Mouse (Mus musculus) yolk sac, embryonic 10.5 days (tissue): Measurements from ENCODE around the gene Upk1a.

Experiments
- DNase-seq: peaks from one replicate; pipeline ENCODE4 v3.0.0-alpha.2; 2017; ENCODE audit warnings: low spot score

The Upk1a gene

DNA sequence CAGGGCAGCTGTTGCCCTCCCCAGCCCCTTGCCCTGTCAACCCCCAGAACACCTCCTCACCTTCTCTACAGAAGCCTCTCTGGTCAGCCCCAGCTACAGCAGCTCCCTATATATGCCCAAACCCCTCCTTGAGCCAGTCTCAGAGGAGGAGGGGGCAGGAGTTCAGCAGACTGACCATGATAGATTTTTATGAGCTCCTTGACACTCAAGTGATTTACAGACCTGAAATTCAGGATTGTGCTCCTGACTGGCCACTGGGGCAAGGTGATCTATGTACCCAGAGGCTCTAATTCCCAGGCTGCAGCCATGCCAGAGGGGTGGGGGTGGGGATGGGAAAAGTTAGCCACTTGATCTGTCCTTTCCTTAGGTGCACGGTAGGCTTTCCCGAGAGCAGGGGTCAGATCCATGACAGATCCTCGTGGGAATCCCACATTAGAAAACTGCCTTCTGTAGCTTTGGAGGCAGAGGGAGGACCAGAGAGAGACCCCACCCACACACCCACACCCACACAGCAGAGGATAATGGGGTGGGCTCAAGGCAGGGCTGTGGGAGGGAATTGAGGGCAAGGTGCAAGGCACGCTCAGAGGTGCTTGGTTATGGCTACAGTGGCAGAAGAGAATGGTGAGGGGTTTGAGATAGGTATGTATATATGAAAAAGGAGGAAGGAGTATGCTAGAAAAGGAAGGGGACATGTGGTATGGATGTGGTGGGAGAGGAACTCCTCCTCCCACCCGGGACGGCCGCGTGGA lies at the start of gene Upk1a:
Gene Upk1a (minus strand): TSS at position 194 of the 749 bp plus-strand sequence.
- no peak for DNase-seq

DNA sequence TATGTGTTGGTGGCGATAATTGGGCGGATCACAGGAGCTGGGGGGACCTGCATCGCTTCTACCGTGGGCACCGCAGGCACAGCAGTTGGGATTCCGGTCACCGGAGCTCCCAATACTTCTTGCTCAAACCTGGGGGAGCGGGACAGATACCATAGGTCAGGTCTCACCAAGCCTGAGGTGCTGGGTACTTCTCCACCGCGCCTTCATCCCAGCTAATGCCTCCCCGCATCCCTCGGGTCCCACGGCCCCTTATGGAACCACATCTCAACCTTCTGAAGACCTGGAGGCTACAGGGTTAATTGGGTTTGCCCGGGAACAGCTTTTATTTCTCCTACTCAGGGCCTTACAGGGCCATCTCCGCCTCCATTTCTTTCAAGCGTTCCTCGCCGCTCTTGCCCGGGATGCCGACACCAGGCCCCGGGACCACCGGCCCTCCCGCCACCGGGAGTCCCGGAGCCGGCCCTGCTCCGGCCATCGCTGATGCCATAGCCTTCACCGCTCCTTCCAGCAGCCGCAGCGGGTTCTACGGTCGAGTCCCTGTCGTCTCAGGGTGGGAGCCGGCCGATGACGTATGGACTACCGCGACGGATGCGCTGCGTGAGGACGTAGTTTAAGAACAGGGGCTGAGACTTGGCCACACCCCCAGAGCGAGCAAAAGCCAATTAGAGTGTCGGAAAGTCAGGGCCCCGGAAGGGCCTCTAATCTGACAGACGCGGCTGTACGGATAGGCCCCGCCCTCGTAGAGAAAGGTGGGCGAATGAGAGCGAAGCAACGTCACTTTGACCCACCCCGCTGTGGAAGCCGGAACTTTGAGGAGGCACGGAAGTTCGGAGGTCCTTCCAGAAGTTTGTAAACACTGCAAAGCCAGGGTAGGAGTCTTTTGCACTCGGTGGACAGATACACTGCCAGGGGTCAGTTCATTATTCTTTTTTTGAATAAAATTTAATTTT lies 37.2 kb upstream of the Upk1a start, which contains the start of gene Rbm42:
Gene Rbm42 (minus strand): TSS at position 727 of the 950 bp plus-strand sequence.
- peak; percentile 98 for DNase-seq

- DNase-seq: no peak
Observed at GRCm38 (mm10) chr7:30639083-30639482, 26.4 kb upstream of the Upk1a start.

DNA sequence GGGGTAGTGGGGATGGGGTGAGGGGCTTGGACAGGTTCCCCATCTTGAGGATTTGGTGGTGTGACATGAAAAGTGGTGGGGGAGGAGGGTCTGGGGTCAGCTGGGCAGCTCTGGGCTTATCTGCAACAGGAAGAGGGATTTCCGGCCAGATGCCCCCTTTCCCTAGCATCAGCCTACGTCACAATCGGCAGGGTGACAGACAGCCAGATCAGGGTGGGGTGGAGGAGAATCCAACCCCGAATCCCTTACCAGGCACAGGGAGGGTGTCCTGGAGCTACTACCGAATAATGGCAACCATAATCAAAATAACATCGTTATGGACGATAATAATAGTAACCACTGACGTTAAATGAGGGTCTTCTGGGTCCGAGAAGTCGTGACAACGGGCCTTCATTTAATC lies 23.7 kb upstream of the Upk1a start:
- no peak for DNase-seq

DNA sequence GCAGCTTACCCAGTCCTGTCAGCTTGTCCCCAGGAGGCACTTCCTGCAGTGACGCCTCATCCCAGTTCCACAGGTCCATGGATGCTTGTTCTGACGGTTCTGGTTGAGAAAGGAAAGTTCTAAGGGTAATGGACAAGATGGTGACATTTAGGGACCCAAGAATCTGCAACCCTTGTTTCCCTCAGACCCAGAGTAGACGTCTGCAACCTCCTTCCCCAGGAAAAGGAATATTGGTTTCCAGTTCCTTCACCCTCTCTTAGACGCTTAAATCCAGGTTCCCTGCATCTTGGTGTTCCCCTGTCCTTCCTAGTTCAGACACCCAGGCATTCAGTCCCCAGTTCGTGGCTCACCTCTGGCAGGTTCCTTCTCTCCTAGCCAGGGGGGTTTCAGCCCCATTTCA lies 23.1 kb upstream of the Upk1a start, which contains the start of gene Etv2:
Gene Etv2 (minus strand): TSS at position 101 of the 400 bp plus-strand sequence.
- no peak for DNase-seq

DNA sequence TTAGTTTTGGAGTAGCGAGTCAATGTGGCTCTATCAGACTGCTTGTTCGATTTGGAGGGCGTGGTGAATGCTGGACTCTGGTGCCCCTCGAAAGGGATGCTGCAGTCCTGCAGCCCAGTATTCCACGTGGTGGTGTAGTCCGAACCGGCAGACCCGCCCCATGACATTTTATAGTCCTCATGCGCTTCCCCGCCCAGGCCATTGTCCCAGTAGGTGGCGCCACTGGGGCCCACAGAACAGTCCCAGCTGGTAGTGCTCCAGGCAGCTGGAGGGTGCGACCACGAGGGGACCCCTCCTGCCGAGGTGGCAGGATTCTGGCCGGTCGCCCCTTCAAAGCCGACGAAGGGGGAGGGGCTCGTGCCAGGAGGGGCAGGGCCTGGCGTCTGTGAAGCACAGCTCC lies 22.0 kb upstream of the Upk1a start:
- DNase-seq: peak; percentile 46

DNA sequence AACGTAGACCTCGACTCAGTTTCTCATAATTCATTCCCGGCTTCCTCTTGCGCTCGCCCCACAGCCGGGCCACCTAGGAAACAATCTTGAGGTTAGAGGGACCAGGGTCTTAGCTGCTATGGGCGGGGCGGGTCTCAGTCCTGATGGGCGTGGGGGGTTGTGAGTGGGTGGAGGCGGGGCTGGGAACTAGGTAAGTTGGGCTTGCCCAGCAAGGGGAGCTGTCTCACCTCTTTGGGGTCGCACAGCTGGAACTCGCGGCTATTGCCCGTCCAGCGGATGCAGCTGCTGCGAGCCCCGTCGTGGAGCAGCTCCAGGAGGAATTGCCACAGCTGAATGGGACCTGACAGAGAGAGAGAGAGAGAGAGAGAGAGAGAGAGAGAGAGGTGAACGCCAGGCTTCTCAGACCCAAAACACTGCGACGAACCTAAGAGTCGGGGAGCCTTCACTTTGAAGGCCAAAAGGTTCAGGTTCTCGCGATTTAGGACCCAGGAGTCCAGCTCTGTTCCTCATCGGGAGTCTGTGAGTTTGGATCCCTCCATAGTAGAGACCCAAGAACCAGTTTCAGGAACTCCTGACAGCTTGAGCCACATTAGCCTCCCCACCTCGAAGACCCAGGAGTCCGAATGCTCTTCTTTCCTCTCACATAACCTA lies 21.2 kb upstream of the Upk1a start:
- no peak for DNase-seq

DNA sequence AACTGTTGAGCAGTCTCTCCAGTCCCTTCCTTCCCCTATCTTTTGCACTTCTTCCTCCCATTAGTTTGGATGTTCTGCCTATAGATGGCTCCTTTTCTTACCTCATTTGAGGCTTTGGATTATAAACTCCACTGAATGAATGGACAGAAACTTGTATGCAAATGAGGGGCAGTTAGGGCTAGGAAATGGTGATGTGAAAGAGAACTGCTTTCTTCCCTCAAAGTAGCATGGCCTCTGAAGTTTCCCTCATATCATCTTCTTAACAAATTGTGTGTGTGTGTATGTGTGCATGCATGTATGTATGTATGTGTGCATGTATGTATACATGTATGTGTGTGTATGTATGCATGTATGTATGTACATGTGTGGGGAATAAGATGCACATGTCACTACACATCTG lies 16.4 kb upstream of the Upk1a start:
- no peak for DNase-seq

GRCm38 (mm10) chr7:30626647-30627046 lies 14.0 kb upstream of the Upk1a start:
- no peak for DNase-seq

- DNase-seq: peak; percentile 92
Observed at GRCm38 (mm10) chr7:30625530-30626384, 13.1 kb upstream of the Upk1a start, which contains the start of gene Cox6b1. Gene Cox6b1, minus strand, starts transcription at chr7:30626151.

GRCm38 (mm10) chr7:30619202-30619601 lies 6.6 kb upstream of the Upk1a start:
- no peak for DNase-seq

DNA sequence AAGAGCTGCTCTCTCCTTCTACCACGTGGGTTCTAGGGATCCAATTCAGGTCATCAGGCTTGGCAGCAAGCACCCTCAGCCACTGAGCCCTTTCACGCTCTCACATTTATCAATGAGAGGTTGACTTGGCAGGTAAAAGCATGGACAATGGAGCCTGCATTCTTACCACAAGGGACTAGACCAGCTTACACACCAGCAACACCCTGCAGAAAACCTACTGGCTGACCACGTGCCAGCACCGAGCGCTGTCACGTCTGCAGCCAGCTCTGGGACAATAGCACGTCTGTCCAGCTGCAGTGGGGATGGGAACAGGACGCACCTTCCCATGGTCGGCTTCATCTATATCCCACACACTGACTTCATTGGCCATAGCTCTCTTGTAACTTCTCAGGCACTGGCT lies 6.0 kb upstream of the Upk1a start:
- no peak for DNase-seq

DNA sequence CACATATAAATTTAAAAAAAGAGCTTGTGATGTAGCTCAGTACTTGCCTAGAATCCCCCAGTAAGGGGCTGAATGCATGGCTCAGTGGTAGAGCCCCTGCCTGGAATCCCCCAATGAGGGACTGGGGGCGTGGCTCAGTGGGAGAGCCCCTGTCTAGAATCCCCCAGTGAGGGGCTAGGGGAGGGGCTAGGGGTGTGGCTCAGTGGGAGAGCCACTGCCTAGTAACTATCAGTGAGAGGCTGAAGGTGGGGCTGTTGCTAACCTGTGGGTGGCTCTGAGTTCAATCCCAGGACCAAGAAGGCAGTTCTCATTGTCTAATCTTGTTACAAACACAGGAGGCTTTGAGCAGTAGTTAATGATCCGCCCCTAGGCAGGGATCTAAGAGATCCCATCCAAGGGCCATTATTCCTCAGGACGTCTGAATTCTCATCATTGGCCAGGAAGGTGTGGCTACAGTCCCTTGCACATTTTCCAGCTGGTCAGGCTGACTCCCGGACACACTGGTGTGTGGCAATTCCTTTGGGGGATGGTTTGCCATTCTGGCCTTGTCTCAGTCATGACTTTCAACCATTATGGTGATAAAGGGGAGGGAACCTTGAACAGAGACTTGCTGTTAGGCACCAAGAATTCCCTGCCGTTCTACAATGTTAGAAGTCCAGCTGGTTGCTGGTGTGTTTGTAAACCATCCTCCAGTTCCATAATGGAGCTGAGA lies 2.6 kb upstream of the Upk1a start:
- peak; percentile 55 for DNase-seq

DNA sequence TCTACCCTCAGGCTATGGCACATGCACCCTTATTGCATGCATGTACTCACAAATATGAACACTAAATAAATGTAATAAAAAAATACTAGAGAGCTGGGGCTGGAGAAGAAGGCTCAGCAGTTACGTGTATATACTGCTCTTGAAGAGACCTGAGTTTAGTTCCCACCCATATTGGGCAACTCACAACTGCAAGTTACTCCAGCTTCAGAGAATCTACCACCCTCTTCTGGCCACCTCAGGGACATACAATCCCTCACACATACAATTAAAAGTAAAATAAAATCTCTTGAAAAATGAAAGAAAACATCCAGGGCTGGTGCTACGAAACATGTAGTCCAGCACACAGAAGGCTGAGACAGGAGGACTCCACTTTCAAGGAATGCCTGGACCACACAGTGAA lies 1.8 kb upstream of the Upk1a start:
- no peak for DNase-seq

GRCm38 (mm10) chr7:30613529-30614112 lies 974 bp upstream of the Upk1a start:
- DNase-seq: no peak

- DNase-seq: no peak
Observed at GRCm38 (mm10) chr7:30610043-30610442, 2.6 kb downstream of the Upk1a start.

DNA sequence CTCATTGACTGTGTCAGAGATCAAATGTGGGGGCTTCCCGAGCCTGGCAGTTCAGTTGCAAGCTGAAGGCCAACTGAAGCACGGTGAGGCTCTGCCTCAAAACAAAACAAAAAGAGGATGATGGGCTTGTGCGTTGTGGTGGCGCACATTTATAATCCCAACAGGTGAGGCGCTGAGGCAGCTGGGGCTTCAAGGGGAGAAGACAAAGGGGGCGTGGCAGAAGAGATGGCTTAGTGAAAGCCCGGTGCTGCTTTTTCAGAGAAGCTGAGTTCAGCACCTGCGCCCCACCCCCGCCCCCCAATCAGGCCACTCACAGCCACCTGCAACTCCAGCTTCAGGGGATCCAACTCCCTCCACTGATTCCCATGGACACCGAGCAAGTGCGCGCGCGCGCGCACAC lies 4.2 kb downstream of the Upk1a start:
- DNase-seq: no peak

DNA sequence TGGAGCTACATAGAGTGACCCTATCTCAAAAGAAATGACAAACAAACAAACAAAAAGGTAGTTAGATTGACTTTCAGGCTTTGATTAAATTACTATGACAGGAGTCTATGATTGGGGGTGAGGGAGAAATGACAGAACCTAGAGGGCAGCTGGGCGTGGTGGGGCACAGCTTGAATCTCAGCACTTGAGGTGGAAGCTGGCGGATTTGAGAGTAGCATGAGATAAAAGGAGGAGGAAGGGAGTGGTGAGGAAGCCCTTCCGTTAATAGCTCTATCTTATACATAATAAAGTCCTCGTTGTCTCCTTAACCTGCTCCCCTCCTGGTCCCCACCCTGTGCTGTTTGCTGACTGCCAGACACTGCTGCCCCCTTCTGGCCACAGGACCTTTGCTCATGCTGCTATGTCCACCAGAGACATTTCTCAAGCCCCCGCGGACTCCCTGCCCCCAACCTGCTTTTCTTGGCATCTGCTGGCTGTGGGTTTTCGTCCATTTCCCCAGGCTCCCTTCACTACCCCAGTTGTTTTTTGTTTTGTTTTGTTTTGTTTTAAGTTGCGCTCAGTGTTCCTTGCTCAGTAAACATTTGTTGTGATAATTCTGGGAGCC lies 4.8 kb downstream of the Upk1a start:
- DNase-seq: no peak

DNA sequence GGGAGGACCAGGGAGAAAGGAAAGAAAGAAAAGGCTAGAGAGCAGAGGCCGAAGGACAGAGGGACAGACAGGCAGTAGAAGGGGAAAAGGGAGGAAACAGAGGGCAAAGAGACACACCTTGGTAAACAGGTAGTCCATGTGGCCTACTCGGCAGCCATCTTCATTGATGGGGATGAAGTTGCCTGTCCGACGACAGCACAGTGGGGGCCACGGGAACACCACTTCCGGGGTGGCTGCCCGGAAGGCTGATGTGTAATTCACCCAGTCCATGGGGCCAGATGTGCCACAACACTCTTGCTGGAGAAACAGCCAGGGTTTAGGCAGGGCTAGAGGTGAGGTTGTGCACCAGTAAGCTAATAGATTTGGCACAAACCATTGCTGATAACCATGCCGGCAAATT lies 7.7 kb downstream of the Upk1a start:
- no peak for DNase-seq

- DNase-seq: no peak
Observed at GRCm38 (mm10) chr7:30604424-30604823, 8.2 kb downstream of the Upk1a start.
